ENCODE assay signal across 13 mouse cellular contexts in genomic region chr4:57131839-57132238, GRCm38 (mm10). TPM values are rescaled to one million over a fixed set of nuclear protein-coding genes. Genes with fewer than 3 reads are reported as not detected.
DNase-seq lines count a peak whose midpoint lies in the region; ATAC-seq and TF ChIP-seq lines count a peak whose summit lies in the region.
"Had no signal": no experiment of that assay in that cellular context is flagged by ENCODE, and none has a peak within 500 bp of the region (broad histone marks: within the 10 kb centered on the region; RNA-seq: fewer than 3 reads in every experiment).

No protein-coding gene starts in this region.

- H3K4me3 ChIP-seq in heart, embryonic 15.5 days: no peak overlapping the region
- no peak overlapping the region for H3K4me3 ChIP-seq in intestine, postnatal 0 days (ENCODE audit: low read depth, low read length)
- H3K4me3 ChIP-seq: embryonic facial prominence, embryonic 10.5 days; midbrain, embryonic 12.5 days had no signal

- no peaks in the 10 kb centered on the region for H3K36me3 ChIP-seq in heart, embryonic 15.5 days
- H3K36me3 ChIP-seq in intestine, postnatal 0 days (ENCODE audit: control insufficient read depth, insufficient read depth): no peaks in the 10 kb centered on the region
- H3K36me3 ChIP-seq: embryonic facial prominence, embryonic 10.5 days; G1E; midbrain, embryonic 12.5 days had no signal

- no peak overlapping the region for H3K4me2 ChIP-seq in heart, embryonic 15.5 days
- no peak overlapping the region; the same call in 1 of the 2 replicates for H3K4me2 ChIP-seq in intestine, postnatal 0 days (replicated peaks; ENCODE audit: low read depth)
- H3K4me2 ChIP-seq: midbrain, embryonic 12.5 days had no signal

- TF ChIP-seq CTCF in brain, embryonic 14.5 days (IDR thresholded peaks at IDR 0.05; ENCODE audit: borderline replicate concordance, extremely low read depth, insufficient read depth, insufficient read length): no peak
- no peak for TF ChIP-seq CTCF in intestine, postnatal 0 days (IDR thresholded peaks at IDR 0.05; ENCODE audit: low read depth)

- H3K9ac ChIP-seq in heart, embryonic 15.5 days: no peak overlapping the region
- no peak overlapping the region for H3K9ac ChIP-seq in intestine, postnatal 0 days (ENCODE audit: low read depth, low read length)
- H3K9ac ChIP-seq: midbrain, embryonic 12.5 days had no signal

- DNase-seq in cerebellum, postnatal 10 days: peak; percentile 52 to 55
- no peak for DNase-seq in heart, postnatal 25 days (ENCODE audit: low spot score)
- DNase-seq in brain, embryonic 14.5 days (ENCODE audit: low read depth): peak; percentile 61
- no peak for DNase-seq in spleen, adult 12 weeks (ENCODE audit: low spot score)
- no peak for DNase-seq in adrenal gland, postnatal 4 days (ENCODE audit: low spot score in 2 of 2)
- DNase-seq: B cell, adult 2 months; kidney, adult 18-20 months had no signal

- H3K9me3 ChIP-seq in heart, embryonic 15.5 days (replicated peaks): no peaks in the 10 kb centered on the region
- H3K9me3 ChIP-seq in intestine, postnatal 0 days (ENCODE audit: control insufficient read depth): no peaks in the 10 kb centered on the region
- H3K9me3 ChIP-seq: embryonic facial prominence, embryonic 10.5 days; midbrain, embryonic 12.5 days had no signal

- 65% methylated on average over 10 of the region's 10 CpGs for WGBS in heart, embryonic 15.5 days
- 71% methylated on average over 10 of the region's 10 CpGs for WGBS in intestine, postnatal 0 days

- intact Hi-C loops in heart, postnatal 25 days (cut with DNase I): no loop called here

- no peak for TF ChIP-seq POLR2A in brain, embryonic 14.5 days (IDR thresholded peaks at IDR 0.05; ENCODE audit: borderline replicate concordance, extremely low read depth, insufficient read depth, insufficient read length, poor library complexity, severe bottlenecking)

- no peak; the same call in 1 of the 2 replicates for ATAC-seq in cerebellum, adult (ENCODE audit: insufficient number of reproducible peaks, low FRiP score, low TSS enrichment)
- ATAC-seq in heart, embryonic 15.5 days (replicated peaks; ENCODE audit: insufficient number of reproducible peaks, insufficient read depth, low FRiP score, low read depth): peak; percentile 53
- ATAC-seq in intestine, postnatal 0 days: no peak

- peaks cover 2% of the 10 kb centered on the region for H3K4me1 ChIP-seq in heart, embryonic 15.5 days (replicated peaks)
- H3K4me1 ChIP-seq in intestine, postnatal 0 days (replicated peaks; ENCODE audit: control insufficient read depth, insufficient read depth, low read length): 0 out of 2 replicates have a peak, but pooled peaks cover 14% of the 10 kb centered on the region
- H3K4me1 ChIP-seq: midbrain, embryonic 12.5 days had no signal

- peaks cover 25% of the 10 kb centered on the region; the same call in 1 of the 2 replicates for H3K27me3 ChIP-seq in heart, embryonic 15.5 days
- no peaks in the 10 kb centered on the region for H3K27me3 ChIP-seq in intestine, postnatal 0 days (replicated peaks; ENCODE audit: control insufficient read depth, insufficient read depth, low read length)

- H3K27ac ChIP-seq in heart, embryonic 15.5 days: no peak overlapping the region
- peak overlapping the region; percentile 35; the same call in 1 of the 2 replicates for H3K27ac ChIP-seq in intestine, postnatal 0 days (ENCODE audit: low read depth, low read length)
- H3K27ac ChIP-seq: embryonic facial prominence, embryonic 10.5 days; midbrain, embryonic 12.5 days had no signal

RNA-seq across cellular contexts. Expression of gene Epb41l4b, which starts 11.4 kb away (rescaled TPM):
- 0.31 and 1.1 TPM in 2 replicates for polyA plus RNA-seq in heart, embryonic 15.5 days (2015; fragmentation: Nextera tagmentation; extraction: Ambion mirVana)
- total RNA-seq in heart, postnatal 25 days (2021): 1 to 10 TPM; 3.1 to 3.4 TPM
- 5.3 and 8.7 TPM in 2 replicates for polyA plus RNA-seq in brain, embryonic 14.5 days (2012; rRNA removed)
- polyA plus RNA-seq in intestine, postnatal 0 days (2015; fragmentation: Nextera tagmentation; extraction: Ambion mirVana): 47.7 and 47.8 TPM in 2 replicates
- 1 to 10 TPM; 7.6 to 8.1 TPM for total RNA-seq in adrenal gland, postnatal 4 days (2021)
- polyA plus RNA-seq: G1E had no signal

Comparison
In these comparisons a context has a peak if more than half of its experiments do, and no peak if none do; other contexts are left out.
1. DNase-seq: peak in cerebellum, postnatal 10 days (2 of 2) and brain, embryonic 14.5 days (single experiment); none in heart, postnatal 25 days (single experiment), spleen, adult 12 weeks (single experiment) and adrenal gland, postnatal 4 days (0 of 2).